Mouse (Mus musculus) CH12F3 (cell line): ENCODE results near the gene Tmem231.

Source experiments
- in situ Hi-C: fragments of 300-500 bp; cut with MboI; formaldehyde crosslinking; loops from 2 replicates; pipeline ENCODE4 v1.14.3; 2020; ENCODE audit warnings: low sequenced_read_pairs

Gene Tmem231

DNA sequence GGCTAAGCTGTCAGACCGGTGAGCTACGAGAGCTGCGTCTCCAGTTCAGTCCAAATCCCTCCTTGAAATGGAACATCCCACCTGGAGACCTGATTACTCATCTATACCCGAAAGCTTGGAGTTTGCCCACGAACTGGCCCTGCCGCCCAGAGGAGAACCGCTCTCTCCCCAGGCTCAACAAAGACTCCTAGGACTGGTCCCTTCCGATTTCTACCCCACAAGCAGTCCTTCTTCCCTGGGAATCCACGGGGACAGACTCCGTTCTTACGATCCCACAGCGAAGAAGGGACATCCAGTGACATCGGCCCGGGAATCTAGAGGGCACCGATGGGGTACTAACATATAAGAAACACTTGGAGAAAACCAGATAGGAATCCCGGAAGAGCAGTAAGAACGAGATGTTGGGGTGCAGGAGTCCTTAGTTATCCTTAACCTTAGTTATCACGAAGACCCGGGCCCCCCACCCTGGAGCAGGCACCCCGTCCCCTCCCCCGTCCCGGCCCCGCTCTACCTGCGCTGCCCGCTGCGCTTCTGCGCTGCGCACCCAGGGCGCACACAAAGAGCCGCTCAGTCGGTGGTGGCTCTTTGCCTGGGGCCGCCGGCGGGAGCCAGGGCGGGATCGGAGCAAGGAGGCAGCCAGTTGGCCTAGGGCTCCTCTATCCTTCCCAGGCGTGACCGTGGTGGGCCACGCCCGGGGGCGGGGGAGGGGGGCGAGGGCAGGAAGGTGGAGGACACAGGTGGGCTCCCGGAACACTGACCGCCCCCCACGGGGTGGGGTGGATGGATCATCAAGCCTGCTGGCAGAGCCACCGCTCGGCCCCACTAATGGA is 23.8 kb downstream of the Tmem231 start, which contains the start of gene Chst5:
TSS of gene Chst5 (minus strand) at position 827 of the 830 bp plus-strand sequence.
- in situ Hi-C loops = no loop called here

DNA sequence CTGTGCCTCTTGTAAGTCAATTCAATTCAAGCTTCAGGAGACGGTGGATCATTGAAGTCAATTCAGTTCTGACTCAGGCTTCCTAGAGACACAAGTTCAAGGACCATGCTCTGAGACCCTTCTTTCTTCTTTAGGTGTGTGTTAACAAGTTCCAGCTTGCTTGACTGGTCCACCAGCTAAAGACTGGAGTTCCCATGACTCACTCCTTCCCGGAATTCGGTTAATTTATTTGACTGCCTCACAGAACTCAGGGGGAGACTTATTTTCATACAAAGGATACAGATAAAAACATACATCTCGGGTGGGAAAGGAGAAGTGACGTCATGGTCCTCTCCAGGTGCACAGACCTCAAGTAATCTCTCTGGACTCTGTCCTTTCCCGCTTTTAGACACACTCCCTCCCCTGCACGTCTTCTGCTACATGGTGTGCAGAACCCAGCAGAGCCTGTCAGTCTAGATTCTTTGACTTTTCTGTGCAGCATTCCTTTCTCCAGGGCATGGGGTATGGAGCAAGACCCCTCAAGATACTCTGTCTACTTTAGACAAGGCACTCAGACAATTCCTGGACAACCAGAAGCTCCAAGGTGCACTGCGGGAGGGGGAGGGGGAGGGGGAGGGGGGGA is 28.1 kb downstream of the Tmem231 start:
- in situ Hi-C loops = no loop called here

DNA sequence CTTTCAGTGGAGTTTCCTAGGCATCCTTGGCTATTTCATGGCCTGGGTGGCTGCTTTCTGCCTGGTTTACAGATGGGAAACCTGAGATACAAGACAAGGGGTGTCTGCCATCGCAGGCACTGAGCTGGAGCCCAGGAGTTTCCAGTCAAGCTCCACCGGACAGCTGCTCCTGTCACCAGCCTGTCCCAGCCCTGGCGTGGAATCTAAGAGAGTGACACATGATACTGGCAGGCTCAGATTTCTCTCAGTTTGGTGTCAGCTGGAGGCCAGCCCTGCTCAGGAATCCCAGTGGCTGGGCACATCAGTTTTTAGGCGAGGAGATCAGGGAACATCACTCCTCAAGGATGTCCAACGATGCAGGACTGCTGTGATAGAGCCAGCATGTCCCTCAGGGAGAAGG is 31.6 kb downstream of the Tmem231 start:
- in situ Hi-C loops = no loop called here

DNA sequence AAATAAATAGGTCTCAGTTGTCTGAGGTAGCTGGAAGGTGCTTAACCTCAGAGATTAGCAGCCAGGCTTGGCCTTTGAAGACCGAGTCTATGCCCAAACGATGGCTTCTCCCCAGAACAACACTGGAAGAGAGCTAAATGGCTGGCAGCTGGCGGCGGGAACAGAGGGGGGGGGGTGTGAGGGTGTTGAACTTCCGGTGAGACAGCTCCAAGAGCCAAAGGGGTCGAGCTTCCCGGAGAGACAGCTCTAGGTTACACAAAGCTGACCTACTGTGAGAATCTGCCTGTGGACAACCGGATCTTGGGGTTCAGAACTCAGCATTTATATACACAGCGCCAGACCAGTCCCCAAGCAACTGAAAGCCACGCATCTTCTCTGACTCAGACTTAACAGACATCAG is 35.1 kb downstream of the Tmem231 start:
- in situ Hi-C loops = no loop called here

DNA sequence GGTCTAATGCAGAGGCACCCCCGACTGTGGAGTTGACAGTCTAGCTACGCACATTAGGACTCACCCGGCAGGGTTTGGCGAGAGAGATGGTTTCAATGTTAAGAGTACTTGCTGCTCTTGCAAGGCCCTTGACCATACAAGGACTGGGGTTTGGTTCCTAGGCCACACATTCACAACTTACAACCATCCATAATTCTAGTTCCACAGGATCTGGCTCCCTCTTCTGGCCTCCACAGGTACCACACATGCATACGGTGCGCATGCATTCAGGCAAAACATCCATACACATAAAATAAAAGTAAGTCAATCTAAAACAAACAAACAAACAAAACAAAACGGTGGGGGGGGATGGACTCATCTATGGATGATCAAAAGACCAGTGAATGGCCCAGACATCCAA is 38.7 kb downstream of the Tmem231 start:
- in situ Hi-C loops = no loop called here

DNA sequence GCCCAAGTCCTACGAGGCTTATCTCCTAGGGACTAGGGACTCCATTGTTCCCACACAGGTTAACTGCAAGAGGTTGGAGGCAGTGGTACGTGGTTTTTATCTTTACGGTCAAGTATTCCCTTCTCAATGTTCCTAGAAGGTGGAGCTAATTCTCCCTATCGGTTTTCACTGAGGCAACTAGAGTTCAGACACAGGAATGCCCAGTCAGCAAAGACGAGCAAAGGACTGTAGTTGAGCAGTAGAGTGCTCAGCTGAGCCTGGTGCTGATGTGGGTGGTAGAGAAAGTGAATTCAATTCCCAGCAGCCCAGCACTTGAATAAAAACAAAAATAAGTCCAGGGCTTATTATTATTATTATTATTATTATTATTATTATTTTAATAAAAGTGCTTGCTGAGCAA is 41.1 kb downstream of the Tmem231 start:
- in situ Hi-C loops = no loop called here

DNA sequence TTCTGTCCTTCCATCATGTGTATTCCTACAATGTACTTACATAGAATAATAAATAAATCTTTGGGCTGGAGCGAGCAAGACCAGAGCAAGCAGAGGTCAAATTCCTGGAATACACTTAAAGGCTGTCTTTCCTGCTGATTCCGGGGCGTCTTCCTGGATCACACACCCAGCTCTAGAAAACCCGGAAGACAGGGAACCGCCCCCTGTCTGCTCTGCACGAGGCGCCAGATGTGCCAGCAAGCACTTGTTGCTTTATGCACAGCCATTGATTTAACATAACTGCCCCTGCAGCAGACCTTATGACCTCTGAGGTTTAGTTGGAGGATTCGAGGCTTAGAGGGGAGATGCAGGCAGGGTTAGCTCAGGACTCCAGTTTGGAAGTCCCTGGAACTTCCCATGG is 41.7 kb downstream of the Tmem231 start:
- in situ Hi-C loops = no loop called here

DNA sequence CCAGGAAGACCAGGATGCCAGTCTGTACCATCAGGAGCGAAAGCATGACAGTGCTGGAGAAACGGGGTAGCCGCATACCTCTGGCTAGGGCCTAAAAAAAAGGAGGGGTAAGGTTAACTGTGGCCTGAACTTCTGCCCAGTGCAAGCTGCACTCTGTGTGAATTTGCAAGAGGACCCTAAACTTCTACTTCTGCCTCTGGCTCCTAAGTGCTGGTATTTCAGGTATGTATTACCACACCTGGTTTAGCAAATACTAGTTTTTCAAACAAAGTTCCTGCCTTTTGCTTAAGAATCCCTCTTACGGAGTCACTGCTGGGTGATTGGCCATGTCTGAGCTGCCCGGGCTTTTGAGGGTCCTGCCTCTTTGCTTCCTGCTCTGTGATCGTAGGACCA is 42.8 kb downstream of the Tmem231 start:
- in situ Hi-C loops = no loop called here

DNA sequence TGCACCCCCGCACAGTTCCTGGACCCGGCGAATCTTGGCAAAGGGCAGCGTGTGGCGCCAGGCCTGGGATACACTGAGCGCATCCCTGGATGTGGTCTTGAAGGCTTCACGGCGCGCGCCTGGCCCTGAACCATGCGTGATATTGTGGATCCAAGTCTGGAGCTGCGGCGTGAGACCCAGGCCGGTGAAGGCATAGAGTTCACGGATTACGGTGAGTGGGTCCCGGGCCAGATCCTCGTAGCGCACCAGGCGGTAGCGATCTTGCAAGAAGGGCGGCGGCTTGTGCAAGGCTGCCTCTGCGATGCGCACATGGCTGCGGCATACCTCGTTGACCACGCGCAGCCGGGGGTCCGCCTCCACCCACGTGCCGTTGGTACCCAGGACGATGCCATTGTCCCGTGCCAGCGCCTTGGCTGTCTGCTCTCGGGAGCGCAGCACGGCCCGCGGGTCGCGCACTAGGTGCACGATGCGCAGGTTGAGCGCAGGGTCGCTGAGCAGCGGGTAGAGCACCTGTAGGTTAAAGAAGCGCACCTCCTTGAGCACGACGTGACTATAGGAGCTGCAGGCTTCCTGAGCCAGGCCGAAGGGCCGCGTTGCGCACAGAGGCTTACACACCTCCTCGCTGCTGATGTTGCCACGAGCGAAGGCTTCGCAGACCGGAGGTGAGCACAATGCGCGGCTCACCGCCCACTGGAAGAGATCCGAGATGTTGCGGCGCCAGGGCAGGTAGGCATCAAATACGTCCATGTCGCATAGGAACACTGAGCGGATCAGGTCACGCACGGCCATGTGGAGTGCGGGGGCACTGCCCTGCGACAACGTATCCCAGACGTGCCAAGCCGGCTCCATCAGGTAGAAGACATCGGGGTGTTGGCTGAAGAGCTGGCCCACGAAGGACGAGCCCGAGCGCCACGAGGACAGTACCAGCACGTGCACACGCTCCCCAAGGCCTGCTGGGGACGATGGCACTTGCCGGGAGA is 43.5 kb downstream of the Tmem231 start:
- in situ Hi-C loops = no loop called here

DNA sequence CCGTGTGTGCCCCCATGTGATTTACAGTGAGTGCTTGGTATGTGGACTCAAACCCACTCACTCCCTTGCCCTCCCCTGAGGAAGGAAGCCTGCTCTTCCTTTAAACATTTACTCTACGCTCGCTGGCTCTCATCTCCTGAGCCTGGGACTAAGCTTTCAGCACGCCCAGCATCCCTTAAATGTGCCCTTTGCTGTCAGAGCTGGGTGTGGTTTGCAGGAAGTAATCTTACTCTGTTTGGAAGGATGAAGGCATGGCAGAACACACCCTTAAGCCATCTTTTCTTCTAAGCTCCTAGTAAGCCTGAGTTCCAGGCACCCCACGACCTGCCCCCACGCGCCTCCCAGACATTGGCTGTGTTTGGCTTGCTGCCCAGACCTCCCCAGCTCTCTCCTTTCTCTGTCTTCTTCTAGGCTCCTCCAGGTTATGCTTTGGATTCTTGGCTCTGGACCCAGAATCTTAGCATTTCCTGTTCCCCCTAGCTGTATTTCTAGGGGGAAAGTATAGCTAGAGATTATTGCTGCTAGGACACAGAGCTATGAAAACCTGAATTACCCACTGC is 45.5 kb downstream of the Tmem231 start:
- in situ Hi-C loops = no loop called here

DNA sequence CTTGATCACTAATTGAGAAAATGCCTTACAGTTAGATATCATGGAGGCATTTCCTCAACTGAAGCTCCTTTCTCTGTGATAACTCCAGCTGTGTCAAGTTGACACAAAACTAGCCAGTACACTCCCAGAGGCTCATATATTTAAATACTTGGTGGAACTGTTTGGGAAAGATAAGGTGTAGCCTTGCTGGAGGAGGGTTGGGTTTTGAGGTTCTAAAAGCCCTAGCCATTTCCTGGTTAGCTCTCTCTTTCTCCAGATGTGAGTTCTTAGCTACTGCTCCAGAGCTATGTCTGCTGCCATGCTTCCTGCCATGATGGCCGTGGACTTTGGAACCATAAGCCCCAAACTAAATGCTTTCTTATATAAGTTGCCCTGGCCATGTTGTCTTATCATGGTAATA is 46.2 kb downstream of the Tmem231 start:
- in situ Hi-C loops = no loop called here

DNA sequence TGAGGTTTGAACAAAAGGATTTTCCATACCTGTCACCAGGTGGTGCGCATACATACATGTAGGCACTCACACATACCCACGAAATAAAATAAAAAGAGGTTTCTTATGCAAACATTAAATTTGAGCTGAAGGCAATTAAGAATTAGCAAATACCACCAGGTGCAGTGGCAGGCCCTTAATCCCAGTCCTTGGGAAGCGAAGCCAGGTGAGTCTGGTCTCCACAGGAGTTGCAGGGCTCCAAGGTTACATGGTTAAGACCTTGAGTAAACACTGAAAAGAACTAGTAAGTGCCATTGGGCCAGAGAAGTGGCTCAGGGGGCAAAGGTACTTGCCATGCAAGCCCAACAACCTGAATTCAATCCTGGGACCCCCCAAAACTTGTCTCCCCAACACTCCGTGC is 50.1 kb downstream of the Tmem231 start:
- in situ Hi-C loops = no loop called here

DNA sequence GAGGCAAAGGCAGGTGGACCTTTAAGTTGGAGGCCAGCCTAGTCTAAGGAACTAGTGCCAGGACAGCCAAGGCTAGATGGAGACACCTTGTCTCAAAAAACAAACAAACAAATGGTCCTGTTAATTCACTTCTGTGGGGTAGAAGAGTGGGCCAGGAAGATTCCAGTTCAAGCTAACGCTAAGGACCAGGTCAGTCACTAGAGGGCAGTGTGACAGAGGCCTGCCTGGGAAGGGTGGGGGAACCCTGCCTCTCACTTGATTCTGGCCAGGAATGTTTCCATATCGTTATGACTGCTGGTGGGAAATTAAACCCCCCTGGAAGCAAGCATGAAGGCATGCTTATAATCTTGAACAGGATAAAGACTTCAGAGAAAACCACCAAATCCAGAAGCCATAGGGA is 52.1 kb downstream of the Tmem231 start:
- in situ Hi-C loops = no loop called here

DNA sequence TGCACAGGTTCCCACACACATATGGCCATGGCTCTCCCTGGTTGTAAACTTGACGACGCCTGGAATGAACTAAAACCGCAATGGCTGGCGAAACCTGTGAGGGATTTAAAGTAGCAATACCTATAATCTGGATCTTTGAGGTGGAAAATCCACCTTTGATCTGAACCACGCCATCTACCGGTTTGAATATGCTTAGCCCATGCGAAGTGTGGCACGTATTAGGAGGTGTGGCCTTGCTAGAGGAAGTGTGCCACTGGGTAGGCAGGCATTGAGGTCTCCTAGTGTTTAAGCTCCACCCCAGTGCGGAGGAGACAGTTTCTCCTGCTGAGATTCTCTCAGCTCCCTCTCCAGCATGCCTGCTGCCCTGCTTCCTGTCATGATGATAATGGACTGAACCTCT is 56.0 kb downstream of the Tmem231 start:
- in situ Hi-C loops = no loop called here

DNA sequence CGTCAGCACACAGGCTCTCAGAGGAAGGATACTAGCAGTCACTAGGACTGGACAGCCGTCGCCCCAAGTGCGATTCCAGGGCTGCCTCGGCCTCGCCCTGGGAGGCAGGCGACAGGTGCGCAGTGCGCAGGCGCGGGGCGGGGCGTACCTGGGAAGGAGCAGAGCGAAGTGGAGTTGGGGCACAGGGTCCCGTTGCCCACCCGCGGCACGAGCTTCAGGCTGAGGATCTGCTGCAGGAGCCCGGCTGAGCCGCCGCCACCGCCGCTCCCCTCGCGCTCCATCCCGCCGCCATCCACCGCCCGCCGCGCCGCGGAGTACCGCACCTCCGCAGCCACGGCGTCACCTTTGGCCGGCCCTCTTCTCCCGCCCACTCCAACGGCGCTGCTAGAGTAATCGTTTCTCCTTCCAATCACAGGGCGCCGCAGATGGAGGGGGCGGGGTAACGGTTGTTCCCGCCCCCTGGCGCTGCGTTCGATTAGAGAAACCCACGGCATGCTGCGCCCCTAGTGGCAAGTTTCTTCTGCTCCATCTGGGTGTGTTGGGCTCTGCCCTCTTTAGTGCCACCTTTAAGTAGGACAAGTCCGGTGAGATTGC is 57.2 kb downstream of the Tmem231 start, which contains the start of gene Tmem170:
TSS of gene Tmem170 (minus strand) at position 396 of the 594 bp plus-strand sequence.
- in situ Hi-C loops = no loop called here

DNA sequence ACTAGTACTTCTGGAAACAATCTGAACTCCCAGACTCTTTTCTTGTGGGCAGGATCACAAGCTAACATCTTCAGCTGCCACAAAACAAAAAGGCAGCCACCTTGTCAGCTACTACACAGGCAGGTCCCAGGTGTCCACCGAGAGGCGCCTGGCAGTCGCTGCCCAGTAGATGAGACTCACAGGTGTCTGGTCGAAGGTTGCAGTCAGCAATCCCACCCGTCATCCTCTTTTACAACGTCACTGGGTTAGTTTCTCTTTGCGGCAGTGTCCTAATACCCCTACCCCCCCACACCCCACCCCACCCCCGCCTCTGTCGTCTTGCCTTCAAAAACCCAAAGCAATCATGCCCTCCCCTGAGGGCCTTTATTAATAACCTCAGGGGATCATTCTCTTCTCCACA is 57.9 kb downstream of the Tmem231 start:
- in situ Hi-C loops = no loop called here

DNA sequence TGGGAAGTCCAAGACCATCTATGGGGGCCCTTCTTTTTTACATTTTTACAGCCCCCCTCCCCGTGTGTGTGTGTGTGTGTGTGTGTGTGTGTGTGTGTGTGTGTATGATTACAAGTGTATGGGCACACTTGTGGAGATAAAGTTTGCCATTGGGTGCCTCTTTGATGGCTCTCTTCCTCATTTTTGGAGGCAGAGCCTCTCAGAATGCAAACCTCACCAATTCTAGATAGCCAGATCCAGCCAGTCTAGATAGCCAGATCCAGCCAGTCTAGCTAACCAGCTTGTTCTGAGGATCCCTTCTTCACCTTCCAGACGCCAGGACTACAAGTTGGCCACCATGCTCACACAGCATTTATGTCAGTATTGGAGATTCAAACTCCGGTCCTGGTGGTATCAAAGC is 62.4 kb downstream of the Tmem231 start:
- in situ Hi-C loops = no loop called here

DNA sequence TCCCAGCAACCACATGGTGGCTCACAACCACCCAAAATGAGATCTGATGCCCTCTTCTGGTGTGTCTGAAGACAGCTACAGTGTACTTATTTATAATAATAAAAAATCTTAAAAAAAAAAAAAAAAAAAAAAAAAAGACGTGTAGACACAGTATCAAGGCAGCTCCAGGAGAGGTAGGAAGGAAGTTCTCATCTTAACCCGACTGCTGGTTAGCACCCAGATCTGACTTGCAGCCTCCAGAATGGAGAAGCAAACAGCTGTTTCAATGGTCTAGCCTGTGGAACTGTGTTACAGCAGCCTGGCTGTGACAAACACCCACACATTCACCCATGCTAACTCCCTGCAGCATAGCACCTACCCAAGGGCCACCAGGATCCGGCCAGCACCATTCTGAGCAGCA is 63.3 kb downstream of the Tmem231 start:
- in situ Hi-C loops = no loop called here

DNA sequence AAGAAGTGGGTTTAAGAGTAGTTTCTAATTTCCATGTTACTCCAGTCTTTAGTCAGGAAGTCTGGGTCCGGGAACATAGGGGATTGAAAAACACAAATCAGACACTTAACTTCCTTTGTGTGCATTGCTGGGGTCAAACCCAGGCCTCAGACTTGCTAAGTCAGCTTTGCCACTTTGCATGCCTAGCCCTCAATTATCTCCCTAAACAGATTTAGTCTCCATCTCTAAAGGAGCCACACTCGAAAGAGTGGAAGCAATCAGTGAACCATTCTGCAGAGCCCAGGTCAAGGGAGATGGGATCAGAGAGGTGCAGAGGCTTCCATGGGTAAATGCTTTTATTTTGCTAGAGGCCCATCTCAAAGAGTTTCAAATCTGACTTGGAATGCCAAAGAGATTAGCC is 65.0 kb downstream of the Tmem231 start:
- in situ Hi-C loops = no loop called here

DNA sequence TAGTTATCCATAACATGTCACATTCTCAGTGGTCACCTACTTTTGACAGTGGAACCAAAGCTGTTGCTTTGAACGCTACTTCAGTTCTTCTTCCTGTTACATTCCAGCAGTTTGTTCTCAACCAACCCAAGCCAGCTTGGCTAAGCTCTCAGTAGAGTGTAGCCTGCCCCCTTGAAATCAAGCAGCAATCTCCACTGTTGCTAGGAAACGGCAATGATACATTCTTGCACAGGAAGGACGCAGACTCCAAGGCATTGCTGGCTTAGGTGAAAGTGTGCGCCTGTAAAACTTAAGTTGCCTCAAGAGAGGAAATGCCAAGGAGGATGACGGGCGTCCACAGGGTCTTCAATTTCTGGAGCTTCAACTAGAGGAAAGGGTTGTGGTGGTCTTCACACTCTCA is 67.8 kb downstream of the Tmem231 start:
- in situ Hi-C loops = no loop called here
